Comparison of ENCODE assay signal across 9 mouse cellular contexts in the genomic region with DNA sequence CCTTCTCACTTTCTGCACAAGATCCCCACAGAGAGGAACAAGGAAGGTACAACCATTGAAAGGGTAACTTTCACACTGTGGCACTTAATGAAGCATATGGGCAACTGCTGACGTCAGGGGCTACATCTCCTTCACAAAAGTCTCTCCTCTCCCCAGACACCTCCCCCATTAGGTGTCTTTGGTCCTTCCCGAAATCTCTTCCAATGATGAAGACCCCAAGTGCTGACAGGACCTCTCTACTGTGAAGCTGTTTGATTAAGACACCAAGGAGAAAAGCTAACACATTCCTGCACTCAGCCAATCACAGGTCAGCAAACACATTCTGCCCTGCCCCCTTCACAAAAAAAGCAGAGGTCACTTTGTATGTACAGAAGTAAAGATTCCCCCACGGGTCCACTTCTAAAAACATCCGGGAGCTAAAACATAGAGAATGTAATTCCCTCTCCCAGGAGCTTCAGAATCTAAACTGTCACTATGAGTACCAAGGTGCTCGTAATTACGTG.
DNase-seq lines count a peak whose midpoint lies in the region; ATAC-seq lines count a peak whose summit lies in the region.
"Had no signal": no experiment of that assay in that cellular context is flagged by ENCODE, and none has a peak within 500 bp of the region (broad histone marks: within the 10 kb centered on the region; RNA-seq: fewer than 3 reads in every experiment).

No protein-coding gene starts in this region.

- no peaks in the 10 kb centered on the region for H3K9me3 ChIP-seq in hindbrain, embryonic 15.5 days
- no peaks in the 10 kb centered on the region for H3K9me3 ChIP-seq in midbrain, embryonic 16.5 days (replicated peaks; ENCODE audit: control insufficient read depth, low read length, poor library complexity, severe bottlenecking)

- no peak overlapping the region for H3K27ac ChIP-seq in hindbrain, embryonic 15.5 days (replicated peaks)
- H3K27ac ChIP-seq in midbrain, embryonic 16.5 days (ENCODE audit: low read length): no peak overlapping the region; the same call in 1 of the 2 replicates

- peak overlapping the region; percentile 99 for H3K4me2 ChIP-seq in hindbrain, embryonic 15.5 days
- peak overlapping the region; percentile 98 for H3K4me2 ChIP-seq in midbrain, embryonic 16.5 days (ENCODE audit: low read length)

- no peaks in the 10 kb centered on the region for H3K36me3 ChIP-seq in hindbrain, embryonic 15.5 days
- H3K36me3 ChIP-seq in midbrain, embryonic 16.5 days (ENCODE audit: control insufficient read depth, insufficient read depth, low read length): no peaks in the 10 kb centered on the region
- H3K36me3 ChIP-seq: G1E had no signal

- no peak overlapping the region for H3K9ac ChIP-seq in hindbrain, embryonic 15.5 days
- H3K9ac ChIP-seq in midbrain, embryonic 16.5 days (ENCODE audit: low read depth, low read length): peak overlapping the region; percentile 78; the same call in 1 of the 2 replicates

- peaks cover 6% of the 10 kb centered on the region; the same call in 1 of the 2 replicates for H3K27me3 ChIP-seq in hindbrain, embryonic 15.5 days
- H3K27me3 ChIP-seq in midbrain, embryonic 16.5 days (ENCODE audit: control insufficient read depth, insufficient read depth, low read depth, low read length): peaks cover 3% of the 10 kb centered on the region; the same call in 1 of the 2 replicates

- ATAC-seq in hindbrain, embryonic 15.5 days (ENCODE audit: low FRiP score, low read depth): no peak
- ATAC-seq in midbrain, embryonic 16.5 days: no peak

- peak; percentile 11 for DNase-seq in kidney, adult 18-20 months
- no peak for DNase-seq in kidney, postnatal 36 days
- peak; percentile 44 for DNase-seq in embryo, embryonic 9.5 days (ENCODE audit: extremely low spot score)
- no peak for DNase-seq in adrenal gland, postnatal 36 days
- no peak for DNase-seq in adrenal gland, postnatal 14 days
- no peak for DNase-seq in spleen, postnatal 10 days (ENCODE audit: low spot score in 2 of 2)

- H3K4me1 ChIP-seq in hindbrain, embryonic 15.5 days (replicated peaks): peaks cover 27% of the 10 kb centered on the region
- peaks cover 11% of the 10 kb centered on the region for H3K4me1 ChIP-seq in midbrain, embryonic 16.5 days (ENCODE audit: control insufficient read depth, insufficient read depth, low read length)

- WGBS in hindbrain, embryonic 15.5 days: 2% methylated on average over 6 of the region's 6 CpGs
- 3% methylated on average over 6 of the region's 6 CpGs for WGBS in midbrain, embryonic 16.5 days

- H3K4me3 ChIP-seq in hindbrain, embryonic 15.5 days: peak overlapping the region; percentile 92
- H3K4me3 ChIP-seq in midbrain, embryonic 16.5 days (ENCODE audit: low read depth, low read length): peak overlapping the region; percentile 66

Comparison
In these comparisons a context has a peak if more than half of its experiments do, and no peak if none do; other contexts are left out.
1. DNase-seq: peak in kidney, adult 18-20 months (single experiment) and embryo, embryonic 9.5 days (single experiment); none in kidney, postnatal 36 days (0 of 2), adrenal gland, postnatal 36 days (0 of 2), adrenal gland, postnatal 14 days (single experiment) and spleen, postnatal 10 days (0 of 2).